Mouse (Mus musculus): ENCODE data around the gene Pradc1. TPM values are rescaled to one million over a fixed set of nuclear protein-coding genes. Genes with fewer than 3 reads are reported as not detected.

Pradc1 gene
- total and polyA plus RNA-seq, 3 experiments = 12.2 to 28.1 (median 13.1) TPM

Other genes starting within 250 kb of the Pradc1 start
- 10 to 100 TPM; 26.1 to 36.3 TPM for gene Sfxn5, start 118.5 kb downstream of the Pradc1 start, total RNA-seq (2021)
- 9.0 and 29.0 TPM in 2 replicates for gene Sfxn5, start 118.5 kb downstream of the Pradc1 start, polyA plus RNA-seq (2012; rRNA removed)
- 10 to 100 TPM; 22.7 to 47.7 TPM for gene Rab11fip5, start 77.3 kb downstream of the Pradc1 start, total RNA-seq (2021)
- gene Rab11fip5, start 77.3 kb downstream of the Pradc1 start, polyA plus RNA-seq (2012; rRNA removed) = 33.7 and 35.4 TPM in 2 replicates
- not detected for gene Noto, start 28.1 kb downstream of the Pradc1 start, total RNA-seq (2021)
- gene Noto, start 28.1 kb downstream of the Pradc1 start, polyA plus RNA-seq (2012; rRNA removed) = not detected in 2 replicates
- 10 to 100 TPM; 33.1 to 36.3 TPM for gene Smyd5, start 20.0 kb downstream of the Pradc1 start, total RNA-seq (2021)
- 19.9 and 23.0 TPM in 2 replicates for gene Smyd5, start 20.0 kb downstream of the Pradc1 start, polyA plus RNA-seq (2012; rRNA removed)
- gene Cct7, start 456 bp downstream of the Pradc1 start, total RNA-seq (2021) = 100 to 1,000 TPM; 241 to 294 TPM
- gene Cct7, start 456 bp downstream of the Pradc1 start, polyA plus RNA-seq (2012; rRNA removed) = 63.3 and 81.3 TPM in 2 replicates
- under 1 TPM; 0.40 to 0.90 TPM for gene Fbxo41, start 51.0 kb upstream of the Pradc1 start, total RNA-seq (2021)
- gene Fbxo41, start 51.0 kb upstream of the Pradc1 start, polyA plus RNA-seq (2012; rRNA removed) = 1.1 and 1.2 TPM in 2 replicates
- not detected for gene Egr4, start 61.6 kb upstream of the Pradc1 start, total RNA-seq (2021)
- gene Egr4, start 61.6 kb upstream of the Pradc1 start, polyA plus RNA-seq (2012; rRNA removed) = 0.06 TPM in 1 of 2 replicates, not detected in the other
- gene Alms1, start 135.6 kb upstream of the Pradc1 start, total RNA-seq (2021) = 1 to 10 TPM; 7.2 to 8.5 TPM
- gene Alms1, start 135.6 kb upstream of the Pradc1 start, polyA plus RNA-seq (2012; rRNA removed) = 0.31 and 0.39 TPM in 2 replicates

All from adrenal gland, adult 2 months (tissue).